Mouse (Mus musculus) kidney, adult 18-20 months (tissue): ENCODE results near the gene Zfp947.
"Not testable (repeated sequence)": the region's sequence is repeated elsewhere in the genome, so short reads cannot be mapped to it uniquely, and the experiment has no call there.

Experiments
- DNase-seq: peaks from one replicate; pipeline ENCODE4 v3.0.0; 2021

Gene Zfp947

DNA sequence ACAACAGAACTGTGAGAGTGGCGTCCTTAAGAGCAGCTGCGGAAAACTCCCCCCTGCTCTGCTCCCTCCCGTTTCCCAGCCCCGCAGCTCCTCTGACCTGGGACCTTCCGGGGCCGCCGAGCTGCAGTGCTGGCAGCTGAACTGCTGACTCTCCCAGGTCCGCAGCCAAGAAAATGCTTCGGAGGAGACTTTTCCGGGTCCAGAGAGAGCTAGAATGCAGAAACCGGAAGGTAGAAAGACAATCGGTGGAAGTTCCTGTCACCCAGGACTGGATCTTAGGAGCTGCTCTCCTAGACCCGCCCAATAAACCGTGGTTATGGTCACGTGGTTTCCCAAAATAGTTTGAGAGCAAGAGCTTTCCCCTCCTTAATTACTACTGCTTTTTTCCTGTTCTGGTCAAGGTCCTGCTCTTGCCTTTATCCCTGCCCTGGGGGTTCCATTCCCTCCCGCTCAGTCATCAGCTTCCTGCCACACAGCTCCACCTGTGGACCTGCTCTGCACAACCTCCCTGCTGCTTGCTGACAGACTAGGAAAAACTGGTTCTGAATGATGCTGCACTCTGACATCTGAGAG, at the start of gene Zfp947:
Gene Zfp947, minus strand, starts transcription at position 469 of the 573 bp plus-strand sequence.
- peak; percentile 64 for DNase-seq

DNA sequence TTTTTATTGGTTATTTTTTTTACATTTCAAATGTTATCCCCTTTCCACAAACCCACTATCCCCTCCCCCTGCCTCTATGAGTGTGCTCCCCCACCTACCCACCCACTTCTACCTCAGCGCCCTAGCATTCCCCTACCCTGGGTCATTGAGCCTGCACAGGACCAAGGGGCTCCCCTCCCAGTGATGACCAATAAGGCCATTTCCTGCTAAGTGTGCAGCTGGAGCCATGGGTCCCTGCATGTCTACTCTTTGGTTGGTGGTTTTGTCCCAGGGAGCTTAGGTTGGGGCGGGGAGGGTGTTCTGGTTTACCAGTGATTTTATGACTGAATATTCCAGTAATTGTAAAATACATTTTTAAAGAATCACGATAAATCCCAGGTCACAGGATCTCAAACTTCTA, 686 bp downstream of the Zfp947 start:
- not testable (repeated sequence) for DNase-seq

DNA sequence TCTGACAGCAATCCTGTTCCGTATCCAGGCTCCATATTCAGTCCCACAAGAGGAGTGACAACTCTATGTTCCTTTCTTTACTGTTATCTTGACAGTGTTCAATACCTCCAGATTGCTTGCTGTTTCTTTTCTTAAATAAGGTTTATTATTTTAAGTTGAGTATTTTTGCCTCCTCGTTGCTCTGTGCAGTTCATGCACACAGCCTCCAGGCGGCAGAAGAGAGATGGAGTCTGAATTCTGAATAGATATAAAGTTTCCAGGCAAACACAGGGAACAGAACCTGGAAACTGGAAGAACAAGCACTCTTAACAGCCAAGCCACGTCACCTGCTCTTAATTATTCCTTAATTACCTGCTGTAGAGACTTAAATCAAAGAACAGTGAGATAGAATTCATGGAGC, 12.0 kb downstream of the Zfp947 start:
- not testable (repeated sequence) for DNase-seq

DNA sequence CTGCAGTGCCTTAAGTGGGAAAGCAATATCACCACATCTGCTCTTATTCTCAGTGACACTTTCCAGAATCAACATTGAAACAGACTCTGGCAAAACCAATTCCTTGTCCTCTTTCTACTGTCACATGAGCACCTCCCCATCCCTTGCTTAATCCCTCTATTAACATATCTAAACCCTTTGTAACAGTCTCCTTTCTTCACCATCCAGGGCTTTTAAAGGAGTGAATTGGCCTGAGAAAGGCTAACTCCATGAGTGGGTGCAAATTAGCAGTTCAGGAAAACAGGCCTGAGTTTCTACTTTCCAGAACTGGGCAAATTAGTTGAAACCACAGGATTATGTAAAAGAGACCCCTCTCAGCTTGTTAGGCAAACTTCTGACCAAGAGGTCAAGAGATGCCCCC, 47.2 kb downstream of the Zfp947 start:
- no peak for DNase-seq
